Mouse (Mus musculus) CH12.LX (cell line): ENCODE results near the gene Dppa4. TPM values are rescaled to one million over a fixed set of nuclear protein-coding genes. Genes with fewer than 3 reads are reported as not detected.

Source experiments
- DNase-seq: peaks from one replicate; pipeline ENCODE4 v3.0.0-alpha.2; 2013; ENCODE audit errors: extremely low read depth
- H3K27ac ChIP-seq: 2 replicates; pipeline ENCODE4 v1.5.1; 2012; ENCODE audit warnings: low read depth, mild to moderate bottlenecking, control low read depth, moderate library complexity; ENCODE audit not compliant: insufficient read depth
- H3K27me3 ChIP-seq: replicated peaks from 2 replicates; pipeline ENCODE3; 2012; ENCODE audit warnings: inconsistent platforms
- H3K36me3 ChIP-seq, 2 experiments: replicated peaks in 1 of 2; 2 replicates each; pipeline versions ENCODE3 to v1.6.1; 2012; ENCODE audit warnings: inconsistent platforms in 1 of 2, low read length in 1 of 2, mild to moderate bottlenecking in 1 of 2, mixed read lengths in 1 of 2, moderate library complexity in 1 of 2; ENCODE audit not compliant: control insufficient read depth in 1 of 2, insufficient read depth in 1 of 2
- H3K4me1 ChIP-seq, 2 experiments: 2 replicates each; pipeline ENCODE4 v1.6.1; 2012; ENCODE audit warnings: inconsistent platforms in 1 of 2, moderate library complexity in 1 of 2; ENCODE audit not compliant: insufficient read depth in 2 of 2, control insufficient read depth in 1 of 2
- H3K4me2 ChIP-seq: 2 replicates; pipeline ENCODE4 v1.6.1; 2012; ENCODE audit warnings: low read depth, mild to moderate bottlenecking, control low read depth; ENCODE audit not compliant: poor library complexity, insufficient read depth, severe bottlenecking
- H3K4me3 ChIP-seq, 3 experiments: fragments of 150-350 bp in 1 of 3; sonication (generic) in 1 of 3; replicated peaks in 1 of 3; 2 replicates each; pipeline versions ENCODE3 to v1.5.1; 2011 to 2012; ENCODE audit warnings: low read depth in 2 of 3, low read length in 2 of 3, mild to moderate bottlenecking in 2 of 3, moderate library complexity in 2 of 3, control low read depth in 1 of 3, improper control_type of control experiment in 1 of 3, inconsistent platforms in 1 of 3, mixed read lengths in 1 of 3; ENCODE audit not compliant: poor library complexity in 1 of 3
- H3K79me2 ChIP-seq: replicated peaks from 2 replicates; pipeline ENCODE4 v1.6.1; 2012; ENCODE audit warnings: mild to moderate bottlenecking, moderate library complexity; ENCODE audit not compliant: control insufficient read depth, poor library complexity, insufficient read depth, severe bottlenecking; ENCODE audit errors: extremely low read depth
- H3K9ac ChIP-seq: 2 replicates; pipeline ENCODE4 v1.6.1; 2012; ENCODE audit warnings: low read depth, mild to moderate bottlenecking, control low read depth, moderate library complexity; ENCODE audit not compliant: insufficient read depth
- H3K9me3 ChIP-seq: replicated peaks from 2 replicates; pipeline ENCODE3; 2012; ENCODE audit warnings: low read length, inconsistent platforms, mixed read lengths
- BHLHE40 ChIP-seq: IDR thresholded peaks from 2 replicates; pipeline ENCODE4 v1.6.1; 2011; ENCODE audit warnings: mild to moderate bottlenecking, low read depth, low read length, improper control_type of control experiment
- CHD2 ChIP-seq: IDR thresholded peaks from 2 replicates; pipeline ENCODE4 v1.6.1; 2011; ENCODE audit warnings: low read length, improper control_type of control experiment
- CTCF ChIP-seq, 2 experiments: IDR thresholded peaks in 1 of 2; conservative IDR thresholded peaks in 1 of 2; 2 replicates each; pipeline ENCODE4 v1.5.1; 2011 to 2012; ENCODE audit warnings: low read depth in 2 of 2, low read length in 2 of 2, improper control_type of control experiment in 1 of 2, inconsistent platforms in 1 of 2, mild to moderate bottlenecking in 1 of 2, moderate library complexity in 1 of 2
- E2F4 ChIP-seq: IDR thresholded peaks from 2 replicates; pipeline ENCODE4 v1.6.1; 2011; ENCODE audit warnings: low read depth, low read length, improper control_type of control experiment; ENCODE audit not compliant: insufficient replicate concordance
- HCFC1 ChIP-seq: IDR thresholded peaks from 2 replicates; pipeline ENCODE4 v1.6.1; 2012; ENCODE audit warnings: low read depth, mild to moderate bottlenecking, inconsistent platforms, low read length, improper control_type of control experiment
- IRF4 ChIP-seq: IDR thresholded peaks from 2 replicates; pipeline ENCODE4 v1.6.1; 2014; ENCODE audit warnings: low read depth, mild to moderate bottlenecking, inconsistent platforms, low read length, improper control_type of control experiment
- JUN ChIP-seq: IDR thresholded peaks from 2 replicates; pipeline ENCODE4 v1.6.1; 2011; ENCODE audit warnings: low read depth, mild to moderate bottlenecking, low read length, improper control_type of control experiment, moderate library complexity; ENCODE audit not compliant: insufficient read depth
- JUND ChIP-seq: conservative IDR thresholded peaks from 2 replicates; pipeline ENCODE4 v1.6.1; 2011; ENCODE audit warnings: low read depth, low read length, improper control_type of control experiment
- MAFK ChIP-seq: IDR thresholded peaks from 2 replicates; pipeline ENCODE4 v1.6.1; 2011; ENCODE audit warnings: low read length, improper control_type of control experiment; ENCODE audit not compliant: insufficient replicate concordance
- MAX ChIP-seq: IDR thresholded peaks from 2 replicates; pipeline ENCODE4 v1.6.1; 2011; ENCODE audit warnings: low read length, improper control_type of control experiment
- MEF2A ChIP-seq: IDR thresholded peaks from 2 replicates; pipeline ENCODE4 v1.6.1; 2014; ENCODE audit warnings: low read depth, mild to moderate bottlenecking, inconsistent platforms, low read length, improper control_type of control experiment, borderline replicate concordance
- MXI1 ChIP-seq: IDR thresholded peaks from 2 replicates; pipeline ENCODE4 v1.6.1; 2011; ENCODE audit warnings: mild to moderate bottlenecking, low read depth, low read length, improper control_type of control experiment
- NELFE ChIP-seq: IDR thresholded peaks from 2 replicates; pipeline ENCODE4 v1.6.1; 2011; ENCODE audit warnings: low read depth, low read length, improper control_type of control experiment
- NRF1 ChIP-seq: IDR thresholded peaks from 2 replicates; pipeline ENCODE4 v1.6.1; 2014; ENCODE audit warnings: low read depth, mild to moderate bottlenecking, inconsistent platforms, low read length, improper control_type of control experiment, moderate library complexity
- POLR2AphosphoS2 ChIP-seq: IDR thresholded peaks from 2 replicates; pipeline ENCODE4 v1.6.1; 2011; ENCODE audit warnings: low read depth, low read length, improper control_type of control experiment
- RCOR1 ChIP-seq: conservative IDR thresholded peaks from 2 replicates; pipeline ENCODE4 v1.6.1; 2012; ENCODE audit warnings: low read depth, mild to moderate bottlenecking, inconsistent platforms, low read length, improper control_type of control experiment
- SIN3A ChIP-seq: IDR thresholded peaks from 2 replicates; pipeline ENCODE4 v1.6.1; 2012; ENCODE audit warnings: low read length, improper control_type of control experiment, inconsistent platforms
- SMC3 ChIP-seq: IDR thresholded peaks from 2 replicates; pipeline ENCODE4 v1.6.1; 2011; ENCODE audit warnings: low read depth, low read length, improper control_type of control experiment
- USF1 ChIP-seq: IDR thresholded peaks from 2 replicates; pipeline ENCODE4 v1.6.1; 2014; ENCODE audit warnings: low read depth, mild to moderate bottlenecking, inconsistent platforms, low read length, improper control_type of control experiment
- USF2 ChIP-seq: conservative IDR thresholded peaks from 2 replicates; pipeline ENCODE4 v1.6.1; 2011; ENCODE audit warnings: low read depth, low read length, improper control_type of control experiment
- ZC3H11A ChIP-seq: IDR thresholded peaks from 2 replicates; pipeline ENCODE4 v1.6.1; 2012; ENCODE audit warnings: low read depth, mild to moderate bottlenecking, inconsistent platforms, low read length, improper control_type of control experiment
- ZMIZ1 ChIP-seq: IDR thresholded peaks from 2 replicates; pipeline ENCODE4 v1.6.1; 2012; ENCODE audit warnings: low read depth, mild to moderate bottlenecking, inconsistent platforms, low read length, improper control_type of control experiment
- ZNF384 ChIP-seq: IDR thresholded peaks from 2 replicates; pipeline ENCODE4 v1.6.1; 2012; ENCODE audit warnings: low read depth, low read length, improper control_type of control experiment, inconsistent platforms
- dilution Hi-C: fragments of 300-500 bp; cut with MboI; formaldehyde crosslinking; loops from 2 replicates; pipeline ENCODE4 v1.14.3; 2020; ENCODE audit warnings: low sequenced_read_pairs; ENCODE audit not compliant: extremely low pct_unique_long_range_greater_than_20kb, extremely low pct_ligation_motif_present
- in situ Hi-C: fragments of 300-500 bp; cut with MboI; formaldehyde crosslinking; loops from 3 replicates; pipeline ENCODE4 v1.14.3; 2019; ENCODE audit warnings: low sequenced_read_pairs, low pct_ligation_motif_present, low pct_unique_long_range_greater_than_20kb, mixed read lengths
- polyA plus RNA-seq: library from polyadenylated mRNA; unstranded; fragments of >175 nt; gene quantifications from 2 replicates; pipeline ENCODE4 v1.2.1, GENCODE M21; 2012; ENCODE audit warnings: low read depth; ENCODE audit not compliant: insufficient read length
- total RNA-seq, 2 experiments: library from RNA; depleted of rRNA; stranded (reverse); fragments of 300-350 nt in 1 of 2; fragments of >200 nt in 1 of 2; gene quantifications; 2 replicates each; pipeline ENCODE4 v1.2.3; 2012 to 2014

Dppa4 gene
- total and polyA plus RNA-seq, 3 experiments: not detected

DNA sequence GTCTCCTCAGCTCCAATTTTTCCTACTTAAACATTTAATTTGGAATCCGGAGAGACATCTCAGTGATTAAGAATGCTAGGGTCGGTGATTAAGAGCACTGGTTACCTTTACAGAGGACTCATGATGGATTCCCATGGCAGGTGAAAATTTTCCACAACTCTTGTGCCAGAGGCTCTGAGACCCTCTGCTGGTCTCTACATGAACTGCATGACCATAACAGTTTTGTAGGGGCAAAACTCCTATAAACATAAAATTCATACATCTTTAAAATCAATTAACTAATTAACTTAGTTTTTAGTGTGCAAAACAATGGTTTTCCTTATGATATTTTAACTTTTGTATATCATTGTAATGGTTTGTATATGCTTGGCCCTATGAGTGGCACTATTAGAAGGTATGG is 44.9 kb downstream of the Dppa4 start:
- DNase-seq: no peak
- Histone ChIP-seq H3K79me2 (no peaks in the 10 kb centered on the region), H3K4me1 (no peaks in the 10 kb centered on the region), H3K27me3 (no peaks in the 10 kb centered on the region), H3K9me3 (peaks cover 74% of the 10 kb centered on the region), H3K4me2 (no peak overlapping the region), H3K36me3 (no peaks in the 10 kb centered on the region), H3K27ac (no peak overlapping the region), H3K4me3 (no peak overlapping the region), H3K9ac (no peak overlapping the region)
- no peak for TF ChIP-seq MEF2A
- no peak for TF ChIP-seq IRF4
- no peak for TF ChIP-seq JUN
- TF ChIP-seq NRF1: no peak
- no peak for TF ChIP-seq MAX
- no peak for TF ChIP-seq CHD2
- TF ChIP-seq CTCF (conservative IDR thresholded peaks at IDR 0.05 in 1 of 2, IDR thresholded peaks at IDR 0.05 in 1 of 2; ENCODE audit: low read depth in 2 of 2, low read length in 2 of 2): no peak
- TF ChIP-seq JUND: no peak
- TF ChIP-seq E2F4: no peak
- TF ChIP-seq SMC3: no peak
- no peak for TF ChIP-seq ZMIZ1
- no peak for TF ChIP-seq POLR2AphosphoS2
- no peak for TF ChIP-seq SIN3A
- TF ChIP-seq USF1: no peak
- no peak for TF ChIP-seq ZNF384
- no peak for TF ChIP-seq USF2
- TF ChIP-seq NELFE: no peak
- no peak for TF ChIP-seq BHLHE40
- no peak for TF ChIP-seq MAFK
- dilution Hi-C loops: no loop called here
- in situ Hi-C loops: no loop called here

DNA sequence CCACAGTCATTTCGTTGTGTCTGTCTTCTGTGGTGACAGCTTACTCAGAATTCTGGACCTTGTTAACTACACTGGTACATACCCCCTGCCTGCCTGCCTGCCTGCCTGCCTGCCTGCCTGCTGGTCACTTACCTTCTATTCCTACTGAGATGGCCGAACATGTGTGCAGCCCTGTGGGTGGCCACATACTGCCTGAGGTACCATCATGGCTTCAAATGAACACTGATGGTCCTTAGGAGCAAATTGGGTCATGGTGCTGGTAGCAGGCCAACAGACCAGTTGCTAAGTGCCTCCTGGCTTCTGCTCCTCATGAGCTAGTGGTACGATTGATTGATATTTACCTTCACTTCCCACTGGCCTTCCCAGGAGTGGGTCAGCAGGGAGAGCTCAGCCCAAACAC is 48.3 kb downstream of the Dppa4 start:
- Histone ChIP-seq H3K4me2 (no peak overlapping the region), H3K4me3 (no peak overlapping the region), H3K36me3 (no peaks in the 10 kb centered on the region), H3K9me3 (peaks cover 71% of the 10 kb centered on the region), H3K9ac (no peak overlapping the region), H3K27me3 (no peaks in the 10 kb centered on the region), H3K79me2 (no peaks in the 10 kb centered on the region), H3K4me1 (no peaks in the 10 kb centered on the region), H3K27ac (no peak overlapping the region)
- in situ Hi-C loops: no loop called here
- dilution Hi-C loops: no loop called here
- TF ChIP-seq HCFC1: no peak
- TF ChIP-seq USF2: no peak
- no peak for TF ChIP-seq SMC3
- TF ChIP-seq MXI1: no peak
- no peak for TF ChIP-seq MAX
- no peak for TF ChIP-seq ZC3H11A
- TF ChIP-seq RCOR1: no peak
- no peak for TF ChIP-seq MAFK
- no peak for DNase-seq
